Mouse (Mus musculus) T-helper 2 cell (primary cell): ENCODE data around the gene Myo3b.

Experiments used
- in situ Hi-C: fragments of 300-600 bp; cut with MboI, MseI; formaldehyde crosslinking; loops from one replicate; pipeline ENCODE4 v1.15.1; 2025; ENCODE audit warnings: high pct_unique_total_duplicates

Myo3b gene

GRCm38 (mm10) chr2:70127351-70128148, 88.6 kb downstream of the Myo3b start:
- in situ Hi-C loops: loop anchor here (5.0 kb wide), 1 partner anchor 425 kb away; the partner anchor contains the start of gene Gad1

GRCm38 (mm10) chr2:70128590-70128989, 89.7 kb downstream of the Myo3b start:
- in situ Hi-C loops: loop anchor here (5.0 kb wide), 1 partner anchor 424 kb away; the partner anchor contains the start of gene Gad1

DNA sequence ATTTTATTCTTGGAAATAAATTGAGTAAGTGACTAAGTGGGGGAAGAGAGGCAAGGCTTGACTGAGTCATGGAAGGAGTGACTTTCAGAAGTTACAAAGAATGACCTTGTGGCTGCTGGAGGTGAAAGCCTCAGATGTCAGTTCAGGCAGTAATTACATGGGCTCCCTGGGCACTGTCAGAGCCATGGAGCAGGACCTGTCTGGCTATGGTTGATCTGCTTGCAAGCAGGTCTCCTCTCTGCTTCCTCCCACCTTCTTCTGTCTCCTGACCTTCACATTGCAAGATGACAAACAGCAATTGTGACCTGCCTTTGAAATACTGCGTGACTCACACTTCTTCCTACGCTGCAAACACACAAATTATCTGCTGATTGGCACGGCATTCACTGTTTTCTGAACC, 90.6 kb downstream of the Myo3b start:
- in situ Hi-C loops: loop anchor here (5.0 kb wide), 1 partner anchor 423 kb away; the partner anchor contains the start of gene Gad1

GRCm38 (mm10) chr2:70133281-70133680, 94.4 kb downstream of the Myo3b start:
- in situ Hi-C loops: no loop called here

- in situ Hi-C loops: no loop called here
Observed at GRCm38 (mm10) chr2:70137226-70137998, 98.5 kb downstream of the Myo3b start.

GRCm38 (mm10) chr2:70143543-70144188, 104.7 kb downstream of the Myo3b start:
- in situ Hi-C loops: no loop called here

DNA sequence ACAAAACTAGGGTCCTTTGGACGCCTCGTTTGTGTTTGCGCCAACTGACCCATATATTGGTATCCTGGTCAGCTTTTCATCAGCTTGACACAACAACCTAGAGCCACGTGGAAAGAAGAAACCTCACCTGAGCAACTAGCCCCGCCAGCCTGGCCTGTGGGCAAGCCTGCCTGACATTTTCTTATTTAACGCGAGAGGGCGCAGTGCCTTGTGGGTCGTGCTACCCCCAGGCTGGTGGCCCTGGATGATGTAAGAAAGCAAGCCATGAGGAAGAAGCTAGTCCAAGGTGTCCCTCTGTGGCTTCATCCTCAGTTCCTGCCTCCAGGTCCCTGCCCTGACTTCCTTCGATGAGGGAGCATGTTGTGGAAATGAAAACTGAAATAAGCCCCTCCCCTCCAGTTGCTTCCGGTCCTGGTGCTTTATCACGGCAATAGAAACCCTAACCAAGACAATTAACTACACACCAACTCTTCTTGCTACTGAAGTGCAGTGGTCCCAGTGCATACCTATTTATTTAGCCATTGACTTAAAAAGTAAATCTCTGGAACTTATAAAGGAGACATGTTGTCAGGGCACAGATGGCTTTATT, 108.2 kb downstream of the Myo3b start:
- in situ Hi-C loops: no loop called here

- in situ Hi-C loops: no loop called here
Observed at GRCm38 (mm10) chr2:70148821-70149510, 110.0 kb downstream of the Myo3b start.

DNA sequence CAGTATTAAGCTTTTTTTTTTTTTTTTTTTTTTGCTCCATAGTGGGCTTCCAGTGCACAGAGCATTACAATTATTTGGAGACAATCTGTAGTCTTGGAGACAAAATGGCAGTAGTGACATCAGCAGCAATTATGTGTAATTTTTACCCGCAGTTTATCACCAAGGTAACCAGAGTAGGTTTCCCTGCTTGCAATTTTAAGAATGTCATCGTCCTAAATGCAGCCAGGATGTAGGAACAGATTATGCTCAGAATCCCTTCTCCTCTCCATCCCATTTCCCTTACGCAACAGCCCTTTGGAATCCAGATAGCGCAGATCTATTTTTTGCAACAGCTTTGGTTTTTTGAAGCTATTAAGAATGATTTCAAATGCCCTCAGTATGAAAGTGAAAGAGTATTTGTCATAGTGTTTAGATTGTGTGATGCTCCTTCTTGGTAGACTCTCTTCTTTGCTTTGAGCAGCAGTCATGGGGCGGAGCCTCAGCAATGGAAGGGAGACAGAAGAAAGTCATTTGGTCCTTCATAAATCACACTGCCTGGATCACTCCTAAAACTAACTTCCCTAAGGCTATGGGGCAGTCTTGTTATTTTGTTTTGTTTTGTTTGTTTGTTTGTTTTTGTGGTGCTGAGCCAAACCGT, 111.6 kb downstream of the Myo3b start:
- in situ Hi-C loops: no loop called here

- in situ Hi-C loops: no loop called here
Observed at GRCm38 (mm10) chr2:70151930-70152329, 113.0 kb downstream of the Myo3b start.

DNA sequence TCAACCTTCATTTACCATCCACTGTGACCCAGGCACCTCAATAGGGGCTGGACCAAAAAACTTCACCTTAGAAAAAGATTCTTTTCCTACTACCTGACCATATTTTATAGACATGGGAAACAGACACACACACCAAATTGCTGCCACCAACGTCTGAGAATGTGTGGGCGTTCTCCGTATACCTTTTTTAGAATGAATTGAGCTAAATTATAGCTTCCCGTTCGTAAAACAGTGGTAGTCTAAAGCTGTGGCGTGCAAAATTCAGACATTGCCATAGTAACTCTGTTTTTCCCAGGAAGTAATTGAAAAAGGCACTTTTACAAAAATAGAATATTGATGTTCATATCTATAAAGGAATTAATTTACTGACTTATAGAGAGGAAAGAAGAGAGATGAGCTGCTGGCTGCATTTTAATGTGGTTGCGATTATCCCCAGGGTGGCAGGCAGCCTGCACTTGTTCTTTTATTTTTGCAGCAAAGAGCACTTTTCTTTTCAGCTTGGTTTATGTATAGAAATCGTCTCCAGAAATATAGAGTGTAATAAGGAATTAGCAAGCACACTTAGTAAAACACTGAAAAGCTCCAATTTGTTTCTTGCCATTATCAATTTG, 116.4 kb downstream of the Myo3b start:
- in situ Hi-C loops: no loop called here

GRCm38 (mm10) chr2:70159543-70159942, 120.6 kb downstream of the Myo3b start:
- in situ Hi-C loops: no loop called here

DNA sequence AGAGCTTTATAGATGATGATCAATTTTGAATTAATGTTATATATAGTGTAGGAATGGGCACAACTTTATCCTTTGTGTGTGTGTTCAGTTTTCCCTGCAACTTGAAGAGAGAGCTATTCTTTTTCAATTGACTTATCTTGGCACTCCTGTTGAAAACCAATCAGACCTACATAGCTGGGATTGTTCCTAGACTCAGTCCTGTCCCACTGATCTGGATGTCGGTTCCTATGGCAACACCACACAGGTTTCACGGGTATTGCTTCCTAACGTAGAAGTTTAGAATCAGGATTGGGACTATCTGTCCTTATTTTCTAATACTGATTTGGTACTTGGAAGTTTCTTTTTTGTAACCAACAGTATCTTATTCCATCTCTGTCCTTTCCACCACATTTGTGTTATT, 127.3 kb downstream of the Myo3b start:
- in situ Hi-C loops: no loop called here

- in situ Hi-C loops: no loop called here
Observed at GRCm38 (mm10) chr2:70167944-70168935, 129.3 kb downstream of the Myo3b start.

GRCm38 (mm10) chr2:70170469-70170868, 131.5 kb downstream of the Myo3b start:
- in situ Hi-C loops: no loop called here

- in situ Hi-C loops: no loop called here
Observed at GRCm38 (mm10) chr2:70176823-70177708, 138.1 kb downstream of the Myo3b start.

GRCm38 (mm10) chr2:70177709-70178030, 138.7 kb downstream of the Myo3b start:
- in situ Hi-C loops: no loop called here

DNA sequence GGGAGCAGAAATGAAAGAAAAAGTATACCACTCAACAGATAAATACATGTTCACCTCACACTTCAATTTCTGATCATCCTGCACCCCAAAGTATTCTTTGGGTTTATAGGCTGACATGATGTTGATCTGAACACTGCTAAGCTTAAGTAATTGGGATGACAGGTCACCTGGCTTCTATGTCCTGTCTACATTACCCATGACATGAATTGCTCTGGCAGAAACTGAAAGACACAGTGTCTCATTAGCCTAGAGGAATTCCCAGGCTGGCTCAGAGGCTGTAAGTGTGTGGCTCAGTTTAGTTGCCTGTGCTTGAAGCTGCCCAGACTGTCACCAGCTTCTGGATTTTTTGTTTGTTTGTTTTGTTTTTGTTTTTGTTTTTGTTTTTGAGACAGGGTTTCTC, 139.3 kb downstream of the Myo3b start:
- in situ Hi-C loops: no loop called here
